14 mouse cellular contexts compared by ENCODE assay signal in genomic region chr17:35922566-35922965, GRCm38 (mm10). TPM values are rescaled to one million over a fixed set of nuclear protein-coding genes. Genes with fewer than 3 reads are reported as not detected.
DNase-seq lines count a peak whose midpoint lies in the region; ATAC-seq and TF ChIP-seq lines count a peak whose summit lies in the region.
"Had no signal": no experiment of that assay in that cellular context is flagged by ENCODE, and none has a peak within 500 bp of the region (broad histone marks: within the 10 kb centered on the region; RNA-seq: fewer than 3 reads in every experiment).

No protein-coding gene starts in this region.

- no peak overlapping the region for H3K4me3 ChIP-seq in lung, postnatal 0 days (ENCODE audit: low read depth, low read length)
- no peak overlapping the region for H3K4me3 ChIP-seq in small intestine, adult 2 months (ENCODE audit: low read depth, low read length)
- H3K4me3 ChIP-seq: erythroblast, embryonic 14.5 days; heart, embryonic 15.5 days had no signal

- no peak overlapping the region for H3K9ac ChIP-seq in lung, postnatal 0 days (replicated peaks; ENCODE audit: low read depth)
- H3K9ac ChIP-seq: heart, embryonic 15.5 days had no signal

- H3K27ac ChIP-seq in lung, postnatal 0 days (ENCODE audit: low read length): no peak overlapping the region
- peak overlapping the region; percentile 46 for H3K27ac ChIP-seq in small intestine, adult 2 months (ENCODE audit: insufficient read depth, low read depth, low read length)
- H3K27ac ChIP-seq: heart, embryonic 15.5 days had no signal

- H3K36me3 ChIP-seq in lung, postnatal 0 days (ENCODE audit: insufficient read depth, low read length): peaks cover 19% of the 10 kb centered on the region; the same call in 1 of the 2 replicates
- H3K36me3 ChIP-seq in small intestine, adult 2 months (ENCODE audit: control insufficient read depth, insufficient read depth, low read length): peaks cover 45% of the 10 kb centered on the region

- no peak overlapping the region for H3K4me2 ChIP-seq in lung, postnatal 0 days (replicated peaks; ENCODE audit: low read depth, low read length)
- H3K4me2 ChIP-seq: heart, embryonic 15.5 days had no signal

- TF ChIP-seq CTCF in lung, postnatal 0 days (IDR thresholded peaks at IDR 0.05): no peak
- no peak for TF ChIP-seq CTCF in small intestine, adult 2 months (IDR thresholded peaks at IDR 0.05; ENCODE audit: extremely low read depth, insufficient read length, insufficient replicate concordance, low read depth, low read length)

- 59% methylated on average over 3 of the region's 3 CpGs for WGBS in lung, postnatal 0 days
- WGBS in small intestine, adult 2 months: 48% methylated on average over 3 of the region's 3 CpGs

- peak; percentile 44 for DNase-seq in kidney, adult 11 months
- DNase-seq in kidney, postnatal 4 days: no peak
- DNase-seq in lung, postnatal 0 days (ENCODE audit: low spot score): peak; percentile 43
- no peak for DNase-seq in lung, postnatal 14 days
- DNase-seq in embryo, embryonic 10 days (ENCODE audit: low spot score): no peak
- DNase-seq: cerebellum, adult 2 months; right cerebral cortex, postnatal 25 days; thymus, adult 18-20 months had no signal

- no peak for ATAC-seq in lung, postnatal 0 days
- peak; percentile 44 for ATAC-seq in granulocyte monocyte progenitor cell, adult 5-6 weeks (replicated peaks; ENCODE audit: poor library complexity, severe bottlenecking)
- ATAC-seq: Patski had no signal

- TF ChIP-seq EP300 in lung, postnatal 0 days (IDR thresholded peaks at IDR 0.05): no peak

- no peaks in the 10 kb centered on the region for H3K9me3 ChIP-seq in lung, postnatal 0 days (ENCODE audit: low read length)
- H3K9me3 ChIP-seq: heart, embryonic 15.5 days had no signal

- no peak for TF ChIP-seq POLR2A in small intestine, adult 2 months (IDR thresholded peaks at IDR 0.05; ENCODE audit: low read depth, low read length)

- H3K4me1 ChIP-seq in lung, postnatal 0 days (ENCODE audit: insufficient read depth, low read depth, low read length): peaks cover 22% of the 10 kb centered on the region
- peaks cover 25% of the 10 kb centered on the region for H3K4me1 ChIP-seq in small intestine, adult 2 months (ENCODE audit: control insufficient read depth, insufficient read depth, insufficient read length, low read length)

- no peaks in the 10 kb centered on the region for H3K27me3 ChIP-seq in lung, postnatal 0 days (replicated peaks; ENCODE audit: insufficient read depth, low read length)
- H3K27me3 ChIP-seq in small intestine, adult 2 months (ENCODE audit: control insufficient read depth, insufficient read depth, low read length): no peaks in the 10 kb centered on the region
- H3K27me3 ChIP-seq: CH12.LX; heart, embryonic 15.5 days; Patski had no signal

RNA-seq across cellular contexts. Expression of gene Ppp1r10, which starts 6.3 kb away (rescaled TPM):
- polyA plus RNA-seq in lung, postnatal 0 days (2015; fragmentation: Nextera tagmentation; extraction: Ambion mirVana): 21.4 and 23.5 TPM in 2 replicates
- 78.2 and 83.9 TPM in 2 replicates for total RNA-seq in granulocyte monocyte progenitor cell, adult 5-6 weeks (2014; fragmentation: Nextera tagmentation)
- 79.2 and 87.5 TPM in 2 replicates for total RNA-seq in granulocyte monocyte progenitor cell, adult 5-6 weeks (2017)
- 15.1 and 33.3 TPM in 2 replicates for polyA plus RNA-seq in small intestine, adult 2 months (2012; rRNA removed)

RNA-seq across cellular contexts. Expression of gene Mrps18b, which starts 6.4 kb away (rescaled TPM):
- 40.7 and 44.8 TPM in 2 replicates for polyA plus RNA-seq in lung, postnatal 0 days (2015; fragmentation: Nextera tagmentation; extraction: Ambion mirVana)
- total RNA-seq in granulocyte monocyte progenitor cell, adult 5-6 weeks (2014; fragmentation: Nextera tagmentation): 100 and 151 TPM in 2 replicates
- 62.6 and 72.8 TPM in 2 replicates for total RNA-seq in granulocyte monocyte progenitor cell, adult 5-6 weeks (2017)
- 49.0 and 63.4 TPM in 2 replicates for polyA plus RNA-seq in small intestine, adult 2 months (2012; rRNA removed)

RNA-seq across cellular contexts. Expression of gene Atat1, which starts 12.7 kb away (rescaled TPM):
- 19.3 and 24.6 TPM in 2 replicates for polyA plus RNA-seq in lung, postnatal 0 days (2015; fragmentation: Nextera tagmentation; extraction: Ambion mirVana)
- 17.8 and 25.6 TPM in 2 replicates for total RNA-seq in granulocyte monocyte progenitor cell, adult 5-6 weeks (2014; fragmentation: Nextera tagmentation)
- total RNA-seq in granulocyte monocyte progenitor cell, adult 5-6 weeks (2017): 5.4 and 8.0 TPM in 2 replicates
- 24.7 and 56.1 TPM in 2 replicates for polyA plus RNA-seq in small intestine, adult 2 months (2012; rRNA removed)

RNA-seq across cellular contexts. Expression of gene 2310061I04Rik, which starts 25.3 kb away (rescaled TPM):
- 15.9 and 18.5 TPM in 2 replicates for polyA plus RNA-seq in lung, postnatal 0 days (2015; fragmentation: Nextera tagmentation; extraction: Ambion mirVana)
- 97.8 and 112 TPM in 2 replicates for total RNA-seq in granulocyte monocyte progenitor cell, adult 5-6 weeks (2014; fragmentation: Nextera tagmentation)
- total RNA-seq in granulocyte monocyte progenitor cell, adult 5-6 weeks (2017): 6.2 and 8.4 TPM in 2 replicates
- 82.8 and 142 TPM in 2 replicates for polyA plus RNA-seq in small intestine, adult 2 months (2012; rRNA removed)

RNA-seq across cellular contexts. Expression of gene Dhx16, which starts 42.9 kb away (rescaled TPM):
- polyA plus RNA-seq in lung, postnatal 0 days (2015; fragmentation: Nextera tagmentation; extraction: Ambion mirVana): 22.3 and 25.8 TPM in 2 replicates
- 79.2 and 111 TPM in 2 replicates for total RNA-seq in granulocyte monocyte progenitor cell, adult 5-6 weeks (2014; fragmentation: Nextera tagmentation)
- total RNA-seq in granulocyte monocyte progenitor cell, adult 5-6 weeks (2017): 44.3 and 57.8 TPM in 2 replicates
- 47.0 and 64.3 TPM in 2 replicates for polyA plus RNA-seq in small intestine, adult 2 months (2012; rRNA removed)

Comparison
In these comparisons a context has a peak if more than half of its experiments do, and no peak if none do; other contexts are left out.
1. DNase-seq: peak in kidney, adult 11 months (single experiment) and lung, postnatal 0 days (single experiment); none in kidney, postnatal 4 days (0 of 2), lung, postnatal 14 days (single experiment) and embryo, embryonic 10 days (single experiment).